Mouse (Mus musculus): ENCODE results near the gene Hoxc5. TPM values are rescaled to one million over a fixed set of nuclear protein-coding genes. Genes with fewer than 3 reads are reported as not detected.

Gene Hoxc5
- polyA plus RNA-seq, 1 experiment: not detected

DNA sequence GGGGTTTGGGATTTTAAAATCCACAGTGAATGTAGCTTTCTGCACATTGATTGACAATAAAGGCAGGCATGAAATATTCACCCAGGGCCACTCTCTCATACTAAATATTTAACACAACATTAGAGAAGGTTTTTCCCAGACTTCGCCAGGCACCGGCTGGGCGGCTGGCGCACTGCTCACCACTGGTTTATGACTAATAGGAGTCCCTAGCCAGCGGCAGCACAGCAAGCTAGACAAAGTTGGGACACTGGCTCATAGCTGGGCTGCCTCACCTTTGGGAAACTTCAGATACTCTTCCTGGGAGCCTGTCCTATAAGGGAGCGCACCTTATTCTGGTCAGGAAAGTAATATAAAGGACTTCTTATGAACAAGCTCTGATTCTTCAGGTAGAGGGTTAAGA lies 13.7 kb upstream of the Hoxc5 start:
- Histone ChIP-seq H3K27ac (ENCODE audit: insufficient read depth, low read depth, low read length) (no peak overlapping the region), H3K4me3 (ENCODE audit: insufficient read depth, low read depth, low read length) (no peak overlapping the region), H3K4me1 (ENCODE audit: control insufficient read depth, insufficient read depth, low read length) (no peaks in the 10 kb centered on the region)
- WGBS: 7% methylated on average over 6 of the region's 6 CpGs
- no peak for TF ChIP-seq POLR2A (IDR thresholded peaks at IDR 0.05; ENCODE audit: insufficient read depth, low read depth, low read length)

- no peak for TF ChIP-seq CTCF (IDR thresholded peaks at IDR 0.05; ENCODE audit: insufficient read depth, low read depth, low read length)
- 2% methylated on average over 57 of the region's 57 CpGs for WGBS
- H3K27ac ChIP-seq (ENCODE audit: insufficient read depth, low read depth, low read length): no peak within 1 kb of the TSS
- no peaks in the 10 kb centered on the region for H3K4me1 ChIP-seq (ENCODE audit: control insufficient read depth, insufficient read depth, low read length)
- no peak within 1 kb of the TSS for H3K4me3 ChIP-seq (ENCODE audit: insufficient read depth, low read depth, low read length)
Measured at GRCm38 (mm10) chr15:102954192-102955006, 12.8 kb upstream of the Hoxc5 start, which contains the start of gene Hoxc11. Gene Hoxc11 (plus strand): TSS chr15:102954427.

- 2% methylated on average over 28 of the region's 28 CpGs for WGBS
- Histone ChIP-seq H3K4me3 (ENCODE audit: insufficient read depth, low read depth, low read length) (no peak overlapping the region), H3K27ac (ENCODE audit: insufficient read depth, low read depth, low read length) (no peak overlapping the region), H3K4me1 (ENCODE audit: control insufficient read depth, insufficient read depth, low read length) (no peaks in the 10 kb centered on the region)
- TF ChIP-seq POLR2A (IDR thresholded peaks at IDR 0.05; ENCODE audit: insufficient read depth, low read depth, low read length) (no peak), CTCF (IDR thresholded peaks at IDR 0.05; ENCODE audit: insufficient read depth, low read depth, low read length) (no peak)
Measured at GRCm38 (mm10) chr15:102955007-102955382, 12.2 kb upstream of the Hoxc5 start.

GRCm38 (mm10) chr15:102955833-102956640 lies 11.2 kb upstream of the Hoxc5 start:
- Histone ChIP-seq H3K4me3 (ENCODE audit: insufficient read depth, low read depth, low read length) (no peak overlapping the region), H3K4me1 (ENCODE audit: control insufficient read depth, insufficient read depth, low read length) (no peaks in the 10 kb centered on the region), H3K27ac (ENCODE audit: insufficient read depth, low read depth, low read length) (no peak overlapping the region)
- TF ChIP-seq CTCF (IDR thresholded peaks at IDR 0.05; ENCODE audit: insufficient read depth, low read depth, low read length): no peak
- no peak for TF ChIP-seq POLR2A (IDR thresholded peaks at IDR 0.05; ENCODE audit: insufficient read depth, low read depth, low read length)
- WGBS: 1% methylated on average over 40 of the region's 40 CpGs

DNA sequence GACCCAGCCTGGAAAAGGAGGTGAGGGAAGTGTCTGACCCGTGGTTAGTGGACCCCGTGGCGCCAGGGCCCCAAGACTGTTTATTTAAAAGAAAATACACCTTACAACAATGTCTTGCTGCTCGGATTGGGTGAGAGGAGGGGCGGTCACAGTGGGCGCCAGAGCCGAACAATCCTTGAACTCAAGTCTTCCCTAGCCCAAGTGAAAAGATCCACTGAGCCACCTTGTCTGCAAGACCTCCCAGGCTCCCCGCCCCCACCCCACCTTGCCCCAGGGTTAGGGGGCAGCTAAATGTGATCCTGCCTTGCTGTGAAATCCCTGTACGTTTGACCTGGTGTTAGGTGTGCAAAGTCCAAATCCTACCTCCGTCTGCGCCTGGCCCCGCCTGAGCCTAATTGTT lies 10.3 kb upstream of the Hoxc5 start:
- WGBS: 2% methylated on average over 12 of the region's 12 CpGs
- TF ChIP-seq POLR2A (IDR thresholded peaks at IDR 0.05; ENCODE audit: insufficient read depth, low read depth, low read length): no peak
- no peak for TF ChIP-seq CTCF (IDR thresholded peaks at IDR 0.05; ENCODE audit: insufficient read depth, low read depth, low read length)
- no peak overlapping the region for H3K27ac ChIP-seq (ENCODE audit: insufficient read depth, low read depth, low read length)

DNA sequence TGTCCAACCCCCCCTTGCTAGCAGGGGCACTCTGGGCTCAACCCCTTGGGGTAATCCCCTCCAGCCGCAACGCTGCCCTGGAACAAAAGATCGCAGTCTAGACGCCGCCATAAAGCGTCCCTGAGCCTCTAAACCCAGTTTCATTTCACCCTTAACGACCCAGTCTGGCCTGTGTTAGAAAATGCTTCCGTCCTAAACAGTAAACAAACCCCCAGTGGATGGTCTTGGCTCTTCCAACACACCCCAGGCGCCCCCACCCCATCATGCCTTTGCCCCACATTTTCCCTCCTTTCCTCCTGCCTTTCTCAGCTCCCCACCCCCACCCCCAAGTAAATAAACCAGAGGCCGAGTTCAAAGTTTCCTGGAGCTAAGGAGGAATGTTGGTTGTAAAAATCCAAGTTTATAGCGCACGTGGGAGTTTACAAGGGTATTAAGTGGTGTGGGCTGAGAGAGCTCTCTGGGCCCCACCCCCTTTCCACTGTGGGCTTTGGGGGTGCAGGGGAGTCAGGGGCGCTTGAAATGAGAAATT lies 7.5 kb upstream of the Hoxc5 start:
- TF ChIP-seq CTCF (IDR thresholded peaks at IDR 0.05; ENCODE audit: insufficient read depth, low read depth, low read length): no peak
- TF ChIP-seq POLR2A (IDR thresholded peaks at IDR 0.05; ENCODE audit: insufficient read depth, low read depth, low read length): no peak
- Histone ChIP-seq H3K4me1 (ENCODE audit: control insufficient read depth, insufficient read depth, low read length) (no peaks in the 10 kb centered on the region), H3K27ac (ENCODE audit: insufficient read depth, low read depth, low read length) (no peak overlapping the region), H3K4me3 (ENCODE audit: insufficient read depth, low read depth, low read length) (no peak overlapping the region)
- WGBS: under 1% methylated on average over 13 of the region's 13 CpGs

More for the DNA sequence above, 10.3 kb upstream of the Hoxc5 start:
- H3K4me3 ChIP-seq (ENCODE audit: insufficient read depth, low read depth, low read length): no peak overlapping the region
- no peaks in the 10 kb centered on the region for H3K4me1 ChIP-seq (ENCODE audit: control insufficient read depth, insufficient read depth, low read length)

DNA sequence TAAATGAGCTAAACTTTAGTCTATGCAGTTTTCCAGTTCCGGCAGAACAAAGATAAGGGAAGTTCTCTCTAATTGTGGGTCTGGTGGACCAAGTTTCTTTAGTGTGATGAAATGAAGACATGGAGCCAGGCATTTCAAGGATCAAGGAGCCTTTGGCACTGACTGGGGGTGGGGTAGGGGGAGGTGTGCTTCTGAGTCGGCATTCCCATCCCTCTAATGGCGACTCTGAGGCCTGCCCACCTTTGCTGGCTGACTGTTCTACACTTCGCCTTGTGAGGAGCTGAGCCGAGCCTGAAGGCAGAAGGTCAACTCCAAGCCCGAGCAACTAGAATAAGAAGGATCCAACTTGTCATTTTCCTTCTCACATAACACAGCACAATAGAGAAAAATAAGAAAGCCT lies 5.5 kb upstream of the Hoxc5 start:
- 6% methylated on average over 6 of the region's 6 CpGs for WGBS
- no peak for TF ChIP-seq CTCF (IDR thresholded peaks at IDR 0.05; ENCODE audit: insufficient read depth, low read depth, low read length)
- TF ChIP-seq POLR2A (IDR thresholded peaks at IDR 0.05; ENCODE audit: insufficient read depth, low read depth, low read length): no peak
- H3K27ac ChIP-seq (ENCODE audit: insufficient read depth, low read depth, low read length): no peak overlapping the region
- no peak overlapping the region for H3K4me3 ChIP-seq (ENCODE audit: insufficient read depth, low read depth, low read length)
- no peaks in the 10 kb centered on the region for H3K4me1 ChIP-seq (ENCODE audit: control insufficient read depth, insufficient read depth, low read length)

- Histone ChIP-seq H3K4me1 (ENCODE audit: control insufficient read depth, insufficient read depth, low read length) (no peaks in the 10 kb centered on the region), H3K27ac (ENCODE audit: insufficient read depth, low read depth, low read length) (no peak overlapping the region), H3K4me3 (ENCODE audit: insufficient read depth, low read depth, low read length) (no peak overlapping the region)
- no peak for TF ChIP-seq CTCF (IDR thresholded peaks at IDR 0.05; ENCODE audit: insufficient read depth, low read depth, low read length)
- no peak for TF ChIP-seq POLR2A (IDR thresholded peaks at IDR 0.05; ENCODE audit: insufficient read depth, low read depth, low read length)
- WGBS: 4% methylated on average over 13 of the region's 13 CpGs
Measured at GRCm38 (mm10) chr15:102962492-102962891, 4.8 kb upstream of the Hoxc5 start.

- Histone ChIP-seq H3K4me1 (ENCODE audit: control insufficient read depth, insufficient read depth, low read length) (no peaks in the 10 kb centered on the region), H3K27ac (ENCODE audit: insufficient read depth, low read depth, low read length) (no peak overlapping the region), H3K4me3 (ENCODE audit: insufficient read depth, low read depth, low read length) (no peak overlapping the region)
- TF ChIP-seq CTCF (IDR thresholded peaks at IDR 0.05; ENCODE audit: insufficient read depth, low read depth, low read length) (no peak), POLR2A (IDR thresholded peaks at IDR 0.05; ENCODE audit: insufficient read depth, low read depth, low read length) (no peak)
- 8% methylated on average over 8 of the region's 8 CpGs for WGBS
Measured at GRCm38 (mm10) chr15:102963259-102963658, 4.0 kb upstream of the Hoxc5 start.
